Mouse (Mus musculus): Measurements from ENCODE around the gene Man2a1. TPM values are rescaled to one million over a fixed set of nuclear protein-coding genes. Genes with fewer than 3 reads are reported as not detected.

The Man2a1 gene
- total and polyA plus RNA-seq, 2 experiments, result 25.4 to 93.6 TPM

DNA sequence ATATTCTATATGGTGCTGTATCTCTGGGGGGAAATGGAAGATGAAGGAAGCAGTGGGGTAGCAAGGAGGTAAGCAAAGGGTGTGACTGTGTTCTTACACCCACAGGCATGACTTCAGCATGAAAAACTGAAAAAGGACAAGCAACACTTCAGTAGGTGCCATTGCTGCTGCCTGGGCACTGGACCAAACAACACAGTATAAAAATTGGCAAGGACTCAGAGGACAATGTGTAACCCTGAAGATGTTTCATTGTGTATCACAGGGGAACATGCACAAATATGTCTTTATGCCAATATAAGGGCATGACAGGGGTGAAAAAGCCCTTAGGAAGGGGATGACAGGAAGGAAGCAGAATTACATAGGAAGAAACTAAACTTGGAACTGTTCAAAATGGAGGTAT lies 172.1 kb downstream of the Man2a1 start:
- Histone ChIP-seq H3K27me3 (ENCODE audit: control insufficient read depth, insufficient read depth, low read length) (no peaks in the 10 kb centered on the region), H3K79me2 (ENCODE audit: control insufficient read depth, insufficient read depth, low read length) (no peaks in the 10 kb centered on the region; the same call in 1 of the 2 replicates), H3K9ac (ENCODE audit: low read depth, low read length) (no peak overlapping the region), H3K36me3 (ENCODE audit: control insufficient read depth, insufficient read depth, low read length) (no peaks in the 10 kb centered on the region), H3K4me1 (ENCODE audit: control insufficient read depth, insufficient read depth, low read length) (peaks cover 2% of the 10 kb centered on the region), H3K27ac (replicated peaks; ENCODE audit: insufficient read depth, low read depth, low read length) (no peak overlapping the region), H3K4me3 (ENCODE audit: insufficient read depth, low read depth, low read length) (no peak overlapping the region)
- TF ChIP-seq CTCF (IDR thresholded peaks at IDR 0.05; ENCODE audit: low read depth, low read length) (no peak), POLR2A (IDR thresholded peaks at IDR 0.05; ENCODE audit: extremely low read depth, insufficient read depth, low read length) (no peak)
- peak; percentile 59 for DNase-seq (ENCODE audit: extremely low read depth, low read depth, low spot score)

DNA sequence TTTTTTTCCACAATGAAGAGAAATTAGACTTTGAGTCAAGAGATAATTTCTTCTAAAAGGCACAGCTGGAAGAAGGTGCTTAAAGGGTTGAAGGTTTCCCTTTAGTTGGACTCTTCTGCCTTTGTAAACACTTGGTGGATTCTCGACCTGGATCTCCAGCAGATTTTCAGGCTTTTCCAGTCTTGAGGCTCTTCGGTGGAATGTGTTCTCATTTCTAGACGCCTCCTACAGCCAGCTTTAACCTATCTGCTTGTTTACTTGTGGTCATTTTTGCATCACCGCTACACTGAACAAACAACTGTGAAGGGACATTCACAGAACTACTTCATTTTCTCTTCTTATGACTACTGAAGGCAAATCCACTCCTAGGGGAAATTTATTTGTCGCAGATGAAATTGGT lies 173.7 kb downstream of the Man2a1 start:
- H3K27me3 ChIP-seq (ENCODE audit: control insufficient read depth, insufficient read depth, low read length), result no peaks in the 10 kb centered on the region
- H3K4me3 ChIP-seq (ENCODE audit: insufficient read depth, low read depth, low read length), result no peak overlapping the region
- no peaks in the 10 kb centered on the region for H3K79me2 ChIP-seq (ENCODE audit: control insufficient read depth, insufficient read depth, low read length)
- TF ChIP-seq POLR2A (IDR thresholded peaks at IDR 0.05; ENCODE audit: extremely low read depth, insufficient read depth, low read length) (no peak), CTCF (IDR thresholded peaks at IDR 0.05; ENCODE audit: low read depth, low read length) (no peak)
- no peak overlapping the region for H3K9ac ChIP-seq (ENCODE audit: low read depth, low read length)
- 89% methylated on average over 5 of the region's 5 CpGs for whole genome bisulfite sequencing
- no peaks in the 10 kb centered on the region for H3K36me3 ChIP-seq (ENCODE audit: control insufficient read depth, insufficient read depth, low read length)
- H3K27ac ChIP-seq (replicated peaks; ENCODE audit: insufficient read depth, low read depth, low read length), result no peak overlapping the region
- no peak for DNase-seq (ENCODE audit: extremely low read depth, low read depth, low spot score)
- peaks cover 2% of the 10 kb centered on the region; the same call in 1 of the 2 replicates for H3K4me1 ChIP-seq (ENCODE audit: control insufficient read depth, insufficient read depth, low read length)

DNA sequence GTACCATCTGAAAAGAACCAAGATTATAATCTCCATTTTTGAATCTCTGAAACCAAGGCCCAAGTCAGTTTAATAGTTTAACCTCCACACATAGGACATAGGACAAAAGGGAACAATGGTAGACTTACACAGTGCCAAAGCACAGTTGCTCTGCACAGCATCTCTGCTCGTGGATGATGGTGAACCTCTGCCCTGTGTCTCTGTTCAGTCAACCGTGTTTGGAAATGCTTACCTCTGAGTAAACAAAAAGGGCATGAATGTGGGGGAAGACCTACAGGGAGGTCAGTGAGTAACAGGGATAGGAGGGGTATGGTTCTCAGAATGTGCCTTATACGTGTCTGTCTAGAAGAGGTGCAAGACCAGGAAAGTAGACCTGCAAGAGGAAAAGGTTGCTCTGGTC lies 177.8 kb downstream of the Man2a1 start:
- TF ChIP-seq POLR2A (IDR thresholded peaks at IDR 0.05; ENCODE audit: extremely low read depth, insufficient read depth, low read length) (no peak), CTCF (IDR thresholded peaks at IDR 0.05; ENCODE audit: low read depth, low read length) (no peak)
- Histone ChIP-seq H3K27me3 (ENCODE audit: control insufficient read depth, insufficient read depth, low read length) (no peaks in the 10 kb centered on the region), H3K9ac (ENCODE audit: low read depth, low read length) (no peak overlapping the region), H3K4me3 (ENCODE audit: insufficient read depth, low read depth, low read length) (no peak overlapping the region), H3K79me2 (ENCODE audit: control insufficient read depth, insufficient read depth, low read length) (no peaks in the 10 kb centered on the region), H3K36me3 (ENCODE audit: control insufficient read depth, insufficient read depth, low read length) (no peaks in the 10 kb centered on the region), H3K27ac (replicated peaks; ENCODE audit: insufficient read depth, low read depth, low read length) (no peak overlapping the region), H3K4me1 (ENCODE audit: control insufficient read depth, insufficient read depth, low read length) (peaks cover 3% of the 10 kb centered on the region; the same call in 1 of the 2 replicates)
- 36% methylated on average over 3 of the region's 3 CpGs for WGBS
- DNase-seq (ENCODE audit: extremely low read depth, low read depth, low spot score), result peak; percentile 43

DNA sequence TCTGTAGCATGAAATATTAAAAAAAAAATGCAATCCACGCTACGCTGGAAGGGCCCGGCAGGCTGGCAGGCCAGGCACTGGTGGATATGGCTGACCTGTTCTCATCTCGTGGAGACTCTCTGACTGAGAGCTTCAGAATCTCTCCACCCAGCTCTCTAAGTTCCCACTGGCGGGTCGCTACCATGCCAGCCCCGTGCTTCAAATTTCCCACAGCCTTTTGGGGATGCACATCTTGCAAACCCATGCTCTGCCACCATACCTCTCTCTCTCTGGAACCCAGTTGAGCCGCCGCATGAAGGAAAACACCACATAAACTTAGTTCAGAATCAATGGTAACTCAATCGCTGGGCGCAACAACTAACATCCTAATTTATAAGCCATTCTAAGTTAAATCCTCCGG lies 178.2 kb downstream of the Man2a1 start:
- Histone ChIP-seq H3K4me1 (ENCODE audit: control insufficient read depth, insufficient read depth, low read length) (peaks cover 3% of the 10 kb centered on the region; the same call in 1 of the 2 replicates), H3K27me3 (ENCODE audit: control insufficient read depth, insufficient read depth, low read length) (no peaks in the 10 kb centered on the region), H3K4me3 (ENCODE audit: insufficient read depth, low read depth, low read length) (no peak overlapping the region), H3K9ac (ENCODE audit: low read depth, low read length) (no peak overlapping the region), H3K36me3 (ENCODE audit: control insufficient read depth, insufficient read depth, low read length) (no peaks in the 10 kb centered on the region), H3K79me2 (ENCODE audit: control insufficient read depth, insufficient read depth, low read length) (no peaks in the 10 kb centered on the region), H3K27ac (replicated peaks; ENCODE audit: insufficient read depth, low read depth, low read length) (no peak overlapping the region)
- DNase-seq (ENCODE audit: extremely low read depth, low read depth, low spot score), result no peak
- WGBS, result 89% methylated on average over 12 of the region's 12 CpGs
- no peak for TF ChIP-seq POLR2A (IDR thresholded peaks at IDR 0.05; ENCODE audit: extremely low read depth, insufficient read depth, low read length)
- TF ChIP-seq CTCF (IDR thresholded peaks at IDR 0.05; ENCODE audit: low read depth, low read length), result no peak

DNA sequence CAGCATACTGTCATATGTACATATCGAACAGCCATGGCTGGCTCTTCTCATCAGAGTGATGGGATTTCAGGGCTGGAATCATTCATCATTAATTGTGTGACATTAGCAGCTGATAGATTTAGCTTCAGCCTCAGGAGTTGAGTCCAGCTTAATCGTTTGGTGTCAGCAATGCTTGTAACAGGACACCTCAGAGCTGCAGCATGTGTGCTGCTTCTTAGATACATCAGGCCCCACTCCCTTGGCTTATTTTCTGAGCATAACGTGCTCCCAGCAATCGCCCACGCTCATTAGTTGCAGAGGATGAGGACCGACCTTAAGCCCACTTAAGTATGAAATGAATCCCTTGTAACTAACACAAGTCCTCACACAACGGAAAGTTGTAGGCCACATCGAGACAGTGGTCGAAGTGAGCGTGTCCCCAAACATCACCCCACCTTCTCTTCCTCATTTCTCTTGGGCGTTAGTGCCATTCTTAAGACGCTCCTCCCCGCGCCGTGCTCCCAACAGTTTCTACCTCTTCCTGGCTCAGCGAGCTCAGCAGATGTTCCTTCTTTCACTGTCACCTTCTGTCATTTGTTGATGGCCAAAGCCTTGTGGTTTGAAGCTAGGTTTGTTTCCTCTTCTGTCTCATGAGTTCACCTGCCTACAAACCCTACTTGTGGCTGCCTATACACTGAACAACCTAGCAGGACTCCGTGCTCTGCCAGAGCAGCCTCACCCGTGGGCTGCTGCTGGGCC lies 180.4 kb downstream of the Man2a1 start:
- Histone ChIP-seq H3K79me2 (ENCODE audit: control insufficient read depth, insufficient read depth, low read length) (no peaks in the 10 kb centered on the region), H3K27ac (replicated peaks; ENCODE audit: insufficient read depth, low read depth, low read length) (no peak overlapping the region), H3K36me3 (ENCODE audit: control insufficient read depth, insufficient read depth, low read length) (no peaks in the 10 kb centered on the region), H3K4me3 (ENCODE audit: insufficient read depth, low read depth, low read length) (no peak overlapping the region), H3K27me3 (ENCODE audit: control insufficient read depth, insufficient read depth, low read length) (no peaks in the 10 kb centered on the region), H3K9ac (ENCODE audit: low read depth, low read length) (no peak overlapping the region), H3K4me1 (ENCODE audit: control insufficient read depth, insufficient read depth, low read length) (peaks cover 3% of the 10 kb centered on the region; the same call in 1 of the 2 replicates)
- DNase-seq (ENCODE audit: extremely low read depth, low read depth, low spot score), result no peak
- 95% methylated on average over 18 of the region's 18 CpGs for WGBS
- no peak for TF ChIP-seq CTCF (IDR thresholded peaks at IDR 0.05; ENCODE audit: low read depth, low read length)
- no peak for TF ChIP-seq POLR2A (IDR thresholded peaks at IDR 0.05; ENCODE audit: extremely low read depth, insufficient read depth, low read length)

DNA sequence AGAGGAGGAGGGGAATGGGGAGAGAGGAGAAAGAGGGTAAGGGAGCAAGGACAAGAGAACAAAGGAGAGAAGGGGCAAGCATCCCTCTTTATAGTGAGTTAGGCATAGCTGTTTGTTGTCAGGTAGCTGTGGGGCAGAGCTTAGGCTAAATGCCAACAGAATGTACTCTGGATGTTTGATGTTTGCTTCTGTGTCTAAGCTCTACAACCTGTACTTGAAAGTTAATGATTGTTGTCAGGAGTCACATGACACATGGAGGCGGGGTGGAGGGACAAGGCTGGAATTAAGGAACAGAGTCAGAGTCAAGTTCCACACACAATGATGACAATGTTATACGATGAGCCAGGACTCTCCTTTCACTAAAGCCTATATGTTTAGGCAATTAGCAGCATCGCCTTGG lies 181.8 kb downstream of the Man2a1 start:
- Histone ChIP-seq H3K4me3 (ENCODE audit: insufficient read depth, low read depth, low read length) (no peak overlapping the region), H3K27ac (replicated peaks; ENCODE audit: insufficient read depth, low read depth, low read length) (no peak overlapping the region), H3K27me3 (ENCODE audit: control insufficient read depth, insufficient read depth, low read length) (no peaks in the 10 kb centered on the region), H3K4me1 (ENCODE audit: control insufficient read depth, insufficient read depth, low read length) (peaks cover 3% of the 10 kb centered on the region; the same call in 1 of the 2 replicates), H3K9ac (ENCODE audit: low read depth, low read length) (no peak overlapping the region), H3K79me2 (ENCODE audit: control insufficient read depth, insufficient read depth, low read length) (no peaks in the 10 kb centered on the region), H3K36me3 (ENCODE audit: control insufficient read depth, insufficient read depth, low read length) (no peaks in the 10 kb centered on the region)
- 47% methylated on average over 3 of the region's 3 CpGs for WGBS
- DNase-seq (ENCODE audit: extremely low read depth, low read depth, low spot score), result peak; percentile 93
- TF ChIP-seq POLR2A (IDR thresholded peaks at IDR 0.05; ENCODE audit: extremely low read depth, insufficient read depth, low read length), result no peak
- no peak for TF ChIP-seq CTCF (IDR thresholded peaks at IDR 0.05; ENCODE audit: low read depth, low read length)
